Mouse (Mus musculus) forebrain, embryonic 15.5 days (tissue): Measurements from ENCODE around the gene Pias4. TPM values are rescaled to one million over a fixed set of nuclear protein-coding genes. Genes with fewer than 3 reads are reported as not detected.
A peak's percentile ranks its signal among the peaks of the same experiment; 100 is the strongest.
"Not testable (repeated sequence)": the region's sequence is repeated elsewhere in the genome, so short reads cannot be mapped to it uniquely, and the experiment has no call there.

ENCODE experiments used
- ATAC-seq: fragments of 200-750 bp; cut with Nextera tagmentation; replicated peaks from 2 replicates; pipeline ENCODE4 v1.8.0; 2017; ENCODE audit warnings: mild to moderate bottlenecking, moderate TSS enrichment, moderate library complexity
- H3K27ac ChIP-seq: fragments of 300-500 bp; sonication (generic); replicated peaks from 2 replicates; pipeline ENCODE4 v1.5.1; 2015; ENCODE audit warnings: mild to moderate bottlenecking, inconsistent platforms
- H3K27me3 ChIP-seq: fragments of 300-500 bp; sonication (generic); 2 replicates; pipeline ENCODE4 v1.6.1; 2015; ENCODE audit warnings: inconsistent platforms
- H3K36me3 ChIP-seq: fragments of 300-500 bp; sonication (generic); 2 replicates; pipeline ENCODE4 v1.6.1; 2015; ENCODE audit warnings: mild to moderate bottlenecking, inconsistent platforms
- H3K4me1 ChIP-seq: fragments of 300-500 bp; sonication (generic); 2 replicates; pipeline ENCODE4 v1.6.1; 2015; ENCODE audit warnings: inconsistent platforms
- H3K4me2 ChIP-seq: fragments of 300-500 bp; sonication (generic); replicated peaks from 2 replicates; pipeline ENCODE4 v1.6.1; 2015; ENCODE audit warnings: mild to moderate bottlenecking, inconsistent platforms
- H3K4me3 ChIP-seq: fragments of 300-500 bp; sonication (generic); 2 replicates; pipeline ENCODE4 v1.5.1; 2015; ENCODE audit warnings: mild to moderate bottlenecking, inconsistent platforms
- H3K9ac ChIP-seq: fragments of 300-500 bp; sonication (generic); replicated peaks from 2 replicates; pipeline ENCODE4 v1.6.1; 2015; ENCODE audit warnings: mild to moderate bottlenecking, inconsistent platforms
- H3K9me3 ChIP-seq: fragments of 300-500 bp; sonication (generic); 2 replicates; pipeline ENCODE4 v1.6.1; 2016; ENCODE audit warnings: inconsistent platforms
- WGBS: fragments of 180-500 bp; shearing (Covaris S2); methylation state at CpG from one replicate; pipeline ENCODE4 v1.1.7; 2015; ENCODE audit warnings: mixed read lengths; 5-methylcytosine and 5-hydroxymethylcytosine counted together
- polyA plus RNA-seq: library from polyadenylated mRNA; unstranded; fragments of >200 nt; fragmentation: Nextera tagmentation; extraction: Ambion mirVana; gene quantifications from 2 replicates; pipeline ENCODE4 v1.2.1, GENCODE M21; 2015

Gene Pias4
- 54.9 and 57.8 TPM in 2 replicates for polyA plus RNA-seq

- Histone ChIP-seq H3K4me3 (peak within 1 kb of the TSS; percentile 81), H3K27me3 (no peaks in the 10 kb centered on the region), H3K36me3 (peaks cover 11% of the 10 kb centered on the region), H3K4me1 (peaks cover 34% of the 10 kb centered on the region), H3K9ac (peak within 1 kb of the TSS; percentile 75), H3K4me2 (peak within 1 kb of the TSS; percentile 88), H3K27ac (peak within 1 kb of the TSS; percentile 79), H3K9me3 (no peaks in the 10 kb centered on the region)
- WGBS, result under 1% methylated on average over 56 of the region's 64 CpGs
- ATAC-seq, result peak; percentile 87
Measured at GRCm38 (mm10) chr10:81167200-81168086, at the start of gene Pias4. Pias4 (minus strand) TSS chr10:81167923.

- H3K27ac ChIP-seq, H3K9me3 ChIP-seq, H3K27me3 ChIP-seq, H3K9ac ChIP-seq, ATAC-seq, H3K4me3 ChIP-seq, H3K4me1 ChIP-seq, H3K4me2 ChIP-seq: not testable (repeated sequence)
- H3K36me3 ChIP-seq, result peaks cover 80% of the 10 kb centered on the region
- 26% methylated on average over 1 of the region's 1 CpGs for WGBS
Measured at GRCm38 (mm10) chr10:81217267-81217666, 49.5 kb upstream of the Pias4 start.

GRCm38 (mm10) chr10:81216810-81217209 lies 49.1 kb upstream of the Pias4 start:
- no peak overlapping the region for H3K4me3 ChIP-seq
- WGBS, result 88% methylated on average over 6 of the region's 6 CpGs
- H3K4me1 ChIP-seq, result no peaks in the 10 kb centered on the region
- no peak overlapping the region for H3K4me2 ChIP-seq
- H3K9ac ChIP-seq, result no peak overlapping the region
- H3K36me3 ChIP-seq, result peaks cover 81% of the 10 kb centered on the region
- ATAC-seq, result no peak
- no peaks in the 10 kb centered on the region for H3K27me3 ChIP-seq
- no peak overlapping the region for H3K27ac ChIP-seq
- peaks cover 5% of the 10 kb centered on the region; the same call in 1 of the 2 replicates for H3K9me3 ChIP-seq

GRCm38 (mm10) chr10:81216260-81216659 lies 48.5 kb upstream of the Pias4 start:
- H3K9me3 ChIP-seq, result peaks cover 6% of the 10 kb centered on the region; the same call in 1 of the 2 replicates
- 92% methylated on average over 6 of the region's 6 CpGs for WGBS
- no peak for ATAC-seq
- H3K36me3 ChIP-seq, result peaks cover 80% of the 10 kb centered on the region
- no peak overlapping the region for H3K4me3 ChIP-seq
- H3K27ac ChIP-seq, result no peak overlapping the region
- no peak overlapping the region for H3K4me2 ChIP-seq
- no peaks in the 10 kb centered on the region for H3K4me1 ChIP-seq
- H3K9ac ChIP-seq, result no peak overlapping the region
- H3K27me3 ChIP-seq, result no peaks in the 10 kb centered on the region

GRCm38 (mm10) chr10:81210154-81210553 lies 42.4 kb upstream of the Pias4 start:
- 97% methylated on average over 5 of the region's 5 CpGs for WGBS
- ATAC-seq, result no peak
- Histone ChIP-seq H3K4me2 (no peak overlapping the region), H3K36me3 (peaks cover 89% of the 10 kb centered on the region), H3K27ac (no peak overlapping the region), H3K9ac (no peak overlapping the region), H3K27me3 (no peaks in the 10 kb centered on the region), H3K4me1 (no peaks in the 10 kb centered on the region), H3K4me3 (no peak overlapping the region), H3K9me3 (peaks cover 6% of the 10 kb centered on the region; the same call in 1 of the 2 replicates)

- no peak overlapping the region for H3K4me3 ChIP-seq
- WGBS, result 71% methylated on average over 4 of the region's 4 CpGs
- no peaks in the 10 kb centered on the region; the same call in 1 of the 2 replicates for H3K27me3 ChIP-seq
- ATAC-seq, result 0 out of 2 replicates have a peak, but pooled peaks have one; percentile 15
- no peak overlapping the region for H3K9ac ChIP-seq
- H3K36me3 ChIP-seq, result peaks cover 40% of the 10 kb centered on the region
- no peaks in the 10 kb centered on the region for H3K4me1 ChIP-seq
- no peak overlapping the region for H3K4me2 ChIP-seq
- no peaks in the 10 kb centered on the region for H3K9me3 ChIP-seq
- H3K27ac ChIP-seq, result 0 out of 2 replicates have a peak overlapping the region, but pooled peaks have one; percentile 14
Measured at GRCm38 (mm10) chr10:81204137-81204536, 36.4 kb upstream of the Pias4 start.

- no peaks in the 10 kb centered on the region for H3K9me3 ChIP-seq
- 76% methylated on average over 8 of the region's 8 CpGs for WGBS
- H3K4me3 ChIP-seq, result no peak overlapping the region
- H3K27me3 ChIP-seq, result no peaks in the 10 kb centered on the region; the same call in 1 of the 2 replicates
- no peak overlapping the region for H3K4me2 ChIP-seq
- ATAC-seq, result no peak
- H3K4me1 ChIP-seq, result no peaks in the 10 kb centered on the region
- H3K36me3 ChIP-seq, result peaks cover 32% of the 10 kb centered on the region
- no peak overlapping the region for H3K9ac ChIP-seq
- H3K27ac ChIP-seq, result no peak overlapping the region
Measured at GRCm38 (mm10) chr10:81202978-81203720, 35.4 kb upstream of the Pias4 start.

GRCm38 (mm10) chr10:81201807-81202758 lies 34.4 kb upstream of the Pias4 start, which contains the start of gene Nmrk2:
Nmrk2 (minus strand) TSS chr10:81202051.
- ATAC-seq, result no peak
- Histone ChIP-seq H3K9ac (no peak within 1 kb of the TSS), H3K4me3 (no peak within 1 kb of the TSS), H3K36me3 (peaks cover 21% of the 10 kb centered on the region), H3K4me2 (no peak within 1 kb of the TSS), H3K27ac (no peak within 1 kb of the TSS), H3K9me3 (no peaks in the 10 kb centered on the region), H3K4me1 (no peaks in the 10 kb centered on the region), H3K27me3 (peaks cover 4% of the 10 kb centered on the region; the same call in 1 of the 2 replicates)
- 56% methylated on average over 13 of the region's 13 CpGs for WGBS

- WGBS, result 80% methylated on average over 20 of the region's 20 CpGs
- no peak overlapping the region for H3K4me3 ChIP-seq
- no peak overlapping the region for H3K27ac ChIP-seq
- ATAC-seq, result no peak
- H3K9ac ChIP-seq, result no peak overlapping the region
- peaks cover 15% of the 10 kb centered on the region; the same call in 1 of the 2 replicates for H3K27me3 ChIP-seq
- H3K4me2 ChIP-seq, result no peak overlapping the region
- H3K9me3 ChIP-seq, result no peaks in the 10 kb centered on the region
- no peaks in the 10 kb centered on the region for H3K4me1 ChIP-seq
- H3K36me3 ChIP-seq, result peaks cover 12% of the 10 kb centered on the region
Measured at GRCm38 (mm10) chr10:81200605-81201287, 33.0 kb upstream of the Pias4 start.

- Histone ChIP-seq H3K9me3 (no peaks in the 10 kb centered on the region), H3K27ac (no peak overlapping the region), H3K36me3 (peaks cover 7% of the 10 kb centered on the region), H3K4me1 (no peaks in the 10 kb centered on the region), H3K27me3 (peaks cover 21% of the 10 kb centered on the region; the same call in 1 of the 2 replicates), H3K4me3 (no peak overlapping the region), H3K9ac (no peak overlapping the region), H3K4me2 (no peak overlapping the region)
- WGBS, result 88% methylated on average over 13 of the region's 13 CpGs
- no peak for ATAC-seq
Measured at GRCm38 (mm10) chr10:81200141-81200540, 32.4 kb upstream of the Pias4 start.

GRCm38 (mm10) chr10:81198990-81199389 lies 31.3 kb upstream of the Pias4 start:
- ATAC-seq, result no peak
- Histone ChIP-seq H3K9me3 (no peaks in the 10 kb centered on the region), H3K4me1 (0 out of 2 replicates have a peak, but pooled peaks cover 3% of the 10 kb centered on the region), H3K4me3 (no peak overlapping the region), H3K36me3 (no peaks in the 10 kb centered on the region), H3K27ac (no peak overlapping the region), H3K4me2 (no peak overlapping the region), H3K9ac (no peak overlapping the region), H3K27me3 (peaks cover 33% of the 10 kb centered on the region; the same call in 1 of the 2 replicates)
- WGBS, result 86% methylated on average over 6 of the region's 6 CpGs
